Mouse (Mus musculus) embryonic facial prominence, embryonic 11.5 days (tissue): Measurements from ENCODE around the gene Trmt10c. TPM values are rescaled to one million over a fixed set of nuclear protein-coding genes. Genes with fewer than 3 reads are reported as not detected.

Experiments used
- ATAC-seq: fragments of 200-750 bp; cut with Nextera tagmentation; replicated peaks from 2 replicates; pipeline ENCODE4 v1.8.0; 2017; ENCODE audit warnings: low read depth; ENCODE audit not compliant: insufficient number of reproducible peaks, low FRiP score, low TSS enrichment
- DNase-seq: peaks from one replicate; pipeline ENCODE4 v3.0.0-alpha.2; 2015; ENCODE audit warnings: low spot score
- H3K27ac ChIP-seq: fragments of 300-500 bp; sonication (generic); replicated peaks from 2 replicates; pipeline ENCODE4 v1.5.1; 2014; ENCODE audit warnings: mild to moderate bottlenecking, low read depth, low read length, control low read depth
- H3K27me3 ChIP-seq: fragments of 300-500 bp; sonication (generic); 2 replicates; pipeline ENCODE4 v1.6.1; 2014; ENCODE audit warnings: mild to moderate bottlenecking, low read length, moderate library complexity, mixed read lengths; ENCODE audit not compliant: control insufficient read depth, insufficient read depth
- H3K36me3 ChIP-seq: fragments of 300-500 bp; sonication (generic); replicated peaks from 2 replicates; pipeline ENCODE4 v1.6.1; 2014; ENCODE audit warnings: low read depth, mild to moderate bottlenecking, low read length, moderate library complexity, mixed read lengths; ENCODE audit not compliant: control insufficient read depth, insufficient read depth
- H3K4me1 ChIP-seq: fragments of 300-500 bp; sonication (generic); 2 replicates; pipeline ENCODE4 v1.6.1; 2014; ENCODE audit warnings: low read length, mixed read lengths; ENCODE audit not compliant: control insufficient read depth, insufficient read depth
- H3K4me2 ChIP-seq: fragments of 300-500 bp; sonication (generic); 2 replicates; pipeline ENCODE4 v1.6.1; 2014; ENCODE audit warnings: low read depth, mild to moderate bottlenecking, control low read depth, low read length, moderate library complexity
- H3K4me3 ChIP-seq: fragments of 300-500 bp; sonication (generic); 2 replicates; pipeline ENCODE4 v1.5.1; 2014; ENCODE audit warnings: low read depth, low read length, control low read depth
- H3K9ac ChIP-seq: fragments of 300-500 bp; sonication (generic); replicated peaks from 2 replicates; pipeline ENCODE4 v1.6.1; 2014; ENCODE audit warnings: mild to moderate bottlenecking, control low read depth, low read length
- H3K9me3 ChIP-seq: fragments of 300-500 bp; sonication (generic); replicated peaks from 2 replicates; pipeline ENCODE4 v1.6.1; 2016; ENCODE audit warnings: mild to moderate bottlenecking, low read length, inconsistent platforms, mixed read lengths; ENCODE audit not compliant: control insufficient read depth
- WGBS: fragments of 180-500 bp; shearing (Covaris S2); extraction: QIAGEN DNeasy Blood & Tissue Kit; methylation state at CpG from one replicate; pipeline ENCODE4 v1.1.7; 2014; 5-methylcytosine and 5-hydroxymethylcytosine counted together
- polyA plus RNA-seq: library from polyadenylated mRNA; unstranded; fragments of >200 nt; fragmentation: Nextera tagmentation; extraction: Ambion mirVana; gene quantifications from 2 replicates; pipeline ENCODE4 v1.2.1, GENCODE M21; 2014

Gene Trmt10c
- 37.7 and 39.9 TPM in 2 replicates for polyA plus RNA-seq

GRCm38 (mm10) chr16:56037138-56038010 is at the start of gene Trmt10c:
TSS of gene Trmt10c (minus strand) at chr16:56037819.
- H3K4me2 ChIP-seq, result peak within 1 kb of the TSS; percentile 67
- peak within 1 kb of the TSS; percentile 79 for H3K27ac ChIP-seq
- peak within 1 kb of the TSS; percentile 87 for H3K4me3 ChIP-seq
- no peaks in the 10 kb centered on the region for H3K4me1 ChIP-seq
- WGBS, result under 1% methylated on average over 50 of the region's 63 CpGs
- no peaks in the 10 kb centered on the region for H3K9me3 ChIP-seq
- peak within 1 kb of the TSS; percentile 96 for H3K9ac ChIP-seq
- no peaks in the 10 kb centered on the region for H3K27me3 ChIP-seq
- no peaks in the 10 kb centered on the region; the same call in 1 of the 2 replicates for H3K36me3 ChIP-seq
- ATAC-seq (peak; percentile 99), DNase-seq (peak; percentile 93)

DNA sequence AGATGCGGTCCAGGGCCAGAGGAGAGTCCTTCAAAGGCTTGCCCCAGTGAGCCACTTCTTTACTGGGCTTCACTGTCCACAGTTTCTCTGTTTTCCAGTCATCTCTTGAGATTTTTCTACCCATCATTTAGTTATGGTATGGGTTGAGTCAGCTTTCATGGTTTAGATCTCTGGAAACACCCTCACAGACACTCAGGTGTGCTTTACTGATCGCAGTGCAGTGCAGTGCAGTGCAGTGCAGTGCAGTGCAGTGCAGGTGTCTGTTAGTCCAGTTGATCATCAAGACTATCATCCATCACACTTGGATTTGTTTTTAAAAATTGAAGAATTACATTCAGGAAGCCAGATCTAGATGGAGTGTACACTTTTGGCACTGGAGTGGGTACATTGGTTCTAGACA is 48.7 kb upstream of the Trmt10c start:
- WGBS, result 85% methylated on average over 2 of the region's 2 CpGs
- H3K36me3 ChIP-seq, result no peaks in the 10 kb centered on the region
- DNase-seq, result no peak
- H3K9ac ChIP-seq, result no peak overlapping the region
- no peaks in the 10 kb centered on the region for H3K27me3 ChIP-seq
- H3K27ac ChIP-seq, result no peak overlapping the region
- H3K4me1 ChIP-seq, result no peaks in the 10 kb centered on the region
- no peak for ATAC-seq
- H3K4me2 ChIP-seq, result no peak overlapping the region
- H3K9me3 ChIP-seq, result no peaks in the 10 kb centered on the region
- no peak overlapping the region for H3K4me3 ChIP-seq

- Histone ChIP-seq H3K27me3 (no peaks in the 10 kb centered on the region), H3K4me1 (no peaks in the 10 kb centered on the region), H3K4me2 (no peak overlapping the region), H3K36me3 (no peaks in the 10 kb centered on the region), H3K27ac (no peak overlapping the region), H3K9me3 (no peaks in the 10 kb centered on the region), H3K4me3 (no peak overlapping the region), H3K9ac (no peak overlapping the region)
- DNase-seq (no peak), ATAC-seq (no peak)
- 84% methylated on average over 4 of the region's 4 CpGs for WGBS
These were observed 44.1 kb upstream of the Trmt10c start for GRCm38 (mm10) chr16:56081691-56082090.

- no peaks in the 10 kb centered on the region for H3K36me3 ChIP-seq
- no peak for DNase-seq
- ATAC-seq, result no peak
- no peaks in the 10 kb centered on the region for H3K4me1 ChIP-seq
- H3K9ac ChIP-seq, result no peak overlapping the region
- H3K4me3 ChIP-seq, result no peak overlapping the region
- no peaks in the 10 kb centered on the region for H3K27me3 ChIP-seq
- H3K27ac ChIP-seq, result no peak overlapping the region
- no peaks in the 10 kb centered on the region for H3K9me3 ChIP-seq
- 90% methylated on average over 1 of the region's 1 CpGs for WGBS
- H3K4me2 ChIP-seq, result no peak overlapping the region
These were observed 41.8 kb upstream of the Trmt10c start for GRCm38 (mm10) chr16:56079419-56079818.

GRCm38 (mm10) chr16:56076121-56076869 is 38.7 kb upstream of the Trmt10c start:
- no peaks in the 10 kb centered on the region for H3K27me3 ChIP-seq
- no peak overlapping the region; the same call in 1 of the 2 replicates for H3K27ac ChIP-seq
- no peaks in the 10 kb centered on the region for H3K9me3 ChIP-seq
- WGBS, result 12% methylated on average over 11 of the region's 11 CpGs
- peak overlapping the region; percentile 3 for H3K4me2 ChIP-seq
- peak overlapping the region; percentile 60; the same call in 1 of the 2 replicates for H3K9ac ChIP-seq
- no peaks in the 10 kb centered on the region for H3K4me1 ChIP-seq
- no peaks in the 10 kb centered on the region for H3K36me3 ChIP-seq
- H3K4me3 ChIP-seq, result peak overlapping the region; percentile 42
- DNase-seq (no peak), ATAC-seq (no peak)

GRCm38 (mm10) chr16:56075222-56076111 is 37.8 kb upstream of the Trmt10c start:
- Histone ChIP-seq H3K4me3 (peak overlapping the region; percentile 42), H3K4me1 (no peaks in the 10 kb centered on the region), H3K9ac (peak overlapping the region; percentile 60), H3K27ac (peak overlapping the region; percentile 69), H3K9me3 (no peaks in the 10 kb centered on the region), H3K36me3 (no peaks in the 10 kb centered on the region), H3K4me2 (peak overlapping the region; percentile 3), H3K27me3 (no peaks in the 10 kb centered on the region)
- WGBS, result under 1% methylated on average over 48 of the region's 66 CpGs
- peak; percentile 93 for DNase-seq
- ATAC-seq, result peak; percentile 93

DNA sequence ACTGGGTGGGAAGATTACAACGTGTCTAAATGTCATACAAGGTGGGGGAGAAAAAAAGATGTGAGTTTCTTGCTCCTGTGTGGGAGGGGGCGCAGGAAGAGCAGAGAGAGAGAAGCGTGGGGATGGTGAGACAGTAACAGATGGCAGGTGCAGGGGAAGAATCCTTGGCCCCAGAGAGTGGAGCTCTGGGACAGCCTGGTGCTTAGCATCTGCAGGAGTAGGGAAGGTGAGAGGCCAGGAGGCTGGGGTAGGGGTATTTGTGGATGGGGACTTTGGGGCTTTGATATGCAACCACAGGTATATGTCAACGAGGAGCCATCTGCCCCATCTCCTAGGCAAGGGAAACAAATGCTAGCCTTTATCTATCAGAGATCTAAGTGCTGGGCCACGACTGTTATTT is 36.9 kb upstream of the Trmt10c start:
- no peak overlapping the region for H3K4me2 ChIP-seq
- 81% methylated on average over 5 of the region's 5 CpGs for WGBS
- no peak for ATAC-seq
- no peak for DNase-seq
- H3K36me3 ChIP-seq, result no peaks in the 10 kb centered on the region
- H3K9ac ChIP-seq, result peak overlapping the region; percentile 18; the same call in 1 of the 2 replicates
- no peaks in the 10 kb centered on the region for H3K27me3 ChIP-seq
- H3K27ac ChIP-seq, result no peak overlapping the region
- H3K4me1 ChIP-seq, result no peaks in the 10 kb centered on the region
- H3K9me3 ChIP-seq, result no peaks in the 10 kb centered on the region
- H3K4me3 ChIP-seq, result no peak overlapping the region
